Mouse (Mus musculus) small intestine, adult 2 months (tissue): ENCODE results near the gene Duox2.

Experiments
- CTCF ChIP-seq: fragments of 200-500 bp; IDR thresholded peaks from 2 replicates; pipeline ENCODE4 v1.5.1; 2012; ENCODE audit warnings: low read depth, mild to moderate bottlenecking, control low read depth, inconsistent platforms, low read length, moderate library complexity, mixed read lengths; ENCODE audit not compliant: insufficient replicate concordance, insufficient read length; ENCODE audit errors: extremely low read depth
- POLR2A ChIP-seq: fragments of 200-500 bp; IDR thresholded peaks from 2 replicates; pipeline ENCODE4 v1.6.1; 2012; ENCODE audit warnings: low read depth, mild to moderate bottlenecking, control low read depth, inconsistent platforms, low read length, moderate library complexity

GRCm38 (mm10) chr2:122300656-122301020 lies 2.4 kb upstream of the Duox2 start:
- TF ChIP-seq CTCF (no peak), POLR2A (no peak)
